Comparison of ENCODE assay signal across 1 mouse cellular context in the genomic region with DNA sequence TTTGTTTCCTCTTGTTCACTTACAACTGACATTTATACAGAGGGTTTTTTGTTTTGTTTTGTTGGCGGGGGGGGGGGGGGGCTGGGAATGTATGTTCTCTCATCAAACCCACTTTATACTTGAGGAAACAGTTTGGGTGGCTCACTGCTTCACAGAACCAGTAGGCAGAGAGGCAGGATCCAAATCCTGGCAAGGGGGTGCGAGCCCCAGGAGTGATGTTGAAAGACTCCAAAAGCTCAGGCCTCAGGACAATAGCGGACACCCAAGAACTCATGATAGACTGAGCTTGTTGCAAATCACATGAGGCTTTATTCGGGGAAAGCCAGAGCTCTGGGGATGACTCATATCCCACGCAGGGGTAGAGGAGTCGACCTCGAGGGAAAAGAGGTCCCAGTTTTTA. TPM values are rescaled to one million over a fixed set of nuclear protein-coding genes. Genes with fewer than 3 reads are reported as not detected.
"Had no signal": no experiment of that assay in that cellular context is flagged by ENCODE, and none has a peak within 500 bp of the region (broad histone marks: within the 10 kb centered on the region; RNA-seq: fewer than 3 reads in every experiment).

No protein-coding gene starts in this region.

RNA-seq across cellular contexts. Expression of a gene that starts 35.2 kb away (rescaled TPM):
- total RNA-seq: neutrophil, adult 5-6 weeks had no signal
